Comparison of ENCODE assay signal across 13 mouse cellular contexts in the genomic region with DNA sequence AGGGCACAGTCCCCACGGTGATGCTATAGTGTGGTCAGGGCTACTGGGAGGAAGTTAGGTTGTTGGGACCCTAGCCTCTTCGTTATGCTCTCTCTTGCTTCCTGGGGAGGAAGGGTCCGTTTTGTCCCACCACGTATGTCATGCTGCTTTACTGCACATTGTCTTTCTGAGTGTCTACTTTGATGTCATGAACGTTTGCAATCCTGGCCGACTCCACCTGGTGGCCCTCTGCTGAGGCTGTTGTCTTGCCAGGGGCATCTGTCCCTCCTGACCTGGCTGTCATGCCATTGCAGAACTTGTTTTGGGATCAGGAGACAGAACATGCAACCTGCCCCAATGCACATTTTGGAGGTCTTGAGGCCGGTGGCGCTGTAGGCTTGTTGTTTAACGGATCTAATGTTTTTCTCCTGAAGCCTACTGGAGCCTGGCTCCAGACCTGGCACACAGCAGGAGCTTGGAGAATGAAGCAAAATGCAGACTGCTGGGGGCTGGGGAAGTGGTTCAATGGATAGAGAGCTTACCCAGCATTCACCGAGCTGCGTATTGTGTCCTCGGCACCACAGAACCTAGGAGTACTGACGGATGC. TPM values are rescaled to one million over a fixed set of nuclear protein-coding genes. Genes with fewer than 3 reads are reported as not detected.
DNase-seq lines count a peak whose midpoint lies in the region; ATAC-seq lines count a peak whose summit lies in the region.
"Had no signal": no experiment of that assay in that cellular context is flagged by ENCODE, and none has a peak within 500 bp of the region (broad histone marks: within the 10 kb centered on the region; RNA-seq: fewer than 3 reads in every experiment).

No protein-coding gene starts in this region.

- no peaks in the 10 kb centered on the region for H3K9me3 ChIP-seq in hindbrain, embryonic 15.5 days
- no peaks in the 10 kb centered on the region for H3K9me3 ChIP-seq in hindbrain, embryonic 16.5 days (ENCODE audit: control insufficient read depth, low read length)
- H3K9me3 ChIP-seq: embryonic facial prominence, embryonic 13.5 days; heart, embryonic 12.5 days had no signal

- no peak for ATAC-seq in hindbrain, embryonic 15.5 days (ENCODE audit: low FRiP score, low read depth)
- no peak for ATAC-seq in hindbrain, embryonic 16.5 days

- H3K4me2 ChIP-seq in hindbrain, embryonic 15.5 days = peak overlapping the region; percentile 76
- H3K4me2 ChIP-seq in hindbrain, embryonic 16.5 days (ENCODE audit: low read length) = no peak overlapping the region; the same call in 1 of the 2 replicates

- no peaks in the 10 kb centered on the region for H3K36me3 ChIP-seq in hindbrain, embryonic 15.5 days
- no peaks in the 10 kb centered on the region for H3K36me3 ChIP-seq in hindbrain, embryonic 16.5 days (ENCODE audit: control insufficient read depth, insufficient read depth, low read length)
- no peaks in the 10 kb centered on the region for H3K36me3 ChIP-seq in splenic B cell, adult 2 months (ENCODE audit: control insufficient read depth, insufficient read depth, low read length, poor library complexity, severe bottlenecking)
- H3K36me3 ChIP-seq: embryonic facial prominence, embryonic 13.5 days; heart, embryonic 12.5 days had no signal

- H3K9ac ChIP-seq in hindbrain, embryonic 15.5 days = no peak overlapping the region
- no peak overlapping the region for H3K9ac ChIP-seq in hindbrain, embryonic 16.5 days (ENCODE audit: low read depth, low read length)

- H3K27ac ChIP-seq in hindbrain, embryonic 15.5 days (replicated peaks) = no peak overlapping the region
- no peak overlapping the region for H3K27ac ChIP-seq in hindbrain, embryonic 16.5 days (ENCODE audit: low read depth, low read length)
- H3K27ac ChIP-seq: embryonic facial prominence, embryonic 13.5 days had no signal

- H3K27me3 ChIP-seq in hindbrain, embryonic 15.5 days = peaks cover 3% of the 10 kb centered on the region; the same call in 1 of the 2 replicates
- no peaks in the 10 kb centered on the region; the same call in 1 of the 2 replicates for H3K27me3 ChIP-seq in hindbrain, embryonic 16.5 days (replicated peaks; ENCODE audit: control insufficient read depth, insufficient read depth, low read length)
- H3K27me3 ChIP-seq in splenic B cell, adult 2 months (ENCODE audit: control insufficient read depth, insufficient read depth, low read length, poor library complexity, severe bottlenecking) = no peaks in the 10 kb centered on the region

- peak; percentile 11 for DNase-seq in retina, postnatal 1 day
- DNase-seq in retina, embryonic 14.5 days (ENCODE audit: low spot score) = no peak
- peak; percentile 48 to 55 for DNase-seq in cerebellum, postnatal 36 days
- peak; percentile 42 for DNase-seq in splenic B cell, adult 2 months (ENCODE audit: low read depth, low spot score)
- no peak for DNase-seq in thymus, postnatal 25 days
- no peak for DNase-seq in layer of hippocampus, adult 18-20 months (ENCODE audit: low spot score in 2 of 2)

- H3K4me1 ChIP-seq in hindbrain, embryonic 15.5 days (replicated peaks) = peaks cover 28% of the 10 kb centered on the region
- peaks cover 14% of the 10 kb centered on the region for H3K4me1 ChIP-seq in hindbrain, embryonic 16.5 days (ENCODE audit: control insufficient read depth, insufficient read depth, low read depth, low read length)

- peak overlapping the region; percentile 83 for H3K4me3 ChIP-seq in hindbrain, embryonic 15.5 days
- H3K4me3 ChIP-seq in hindbrain, embryonic 16.5 days (ENCODE audit: low read length) = no peak overlapping the region

- 65% methylated on average over 13 of the region's 13 CpGs for WGBS in hindbrain, embryonic 15.5 days
- 62% methylated on average over 13 of the region's 13 CpGs for WGBS in hindbrain, embryonic 16.5 days

RNA-seq across cellular contexts. Expression of a gene that starts 0.8 kb away (rescaled TPM):
- polyA plus RNA-seq in hindbrain, embryonic 15.5 days (2015; fragmentation: Nextera tagmentation; extraction: Ambion mirVana) = 124 and 132 TPM in 2 replicates
- 57.5 and 66.5 TPM in 2 replicates for polyA plus RNA-seq in hindbrain, embryonic 16.5 days (2015; fragmentation: Nextera tagmentation; extraction: Ambion mirVana)
- 100 to 1,000 TPM; 164 to 166 TPM for total RNA-seq in layer of hippocampus, adult 18-20 months (2021)

RNA-seq across cellular contexts. Expression of a gene that starts 25.0 kb away (rescaled TPM):
- 91.9 and 98.8 TPM in 2 replicates for polyA plus RNA-seq in hindbrain, embryonic 15.5 days (2015; fragmentation: Nextera tagmentation; extraction: Ambion mirVana)
- polyA plus RNA-seq in hindbrain, embryonic 16.5 days (2015; fragmentation: Nextera tagmentation; extraction: Ambion mirVana) = 95.1 and 98.6 TPM in 2 replicates
- total RNA-seq in layer of hippocampus, adult 18-20 months (2021) = 10 to 100 TPM; 65.3 to 71.1 TPM

RNA-seq across cellular contexts. Expression of a gene that starts 26.2 kb away (rescaled TPM):
- polyA plus RNA-seq in hindbrain, embryonic 15.5 days (2015; fragmentation: Nextera tagmentation; extraction: Ambion mirVana) = not detected in 2 replicates
- not detected in 2 replicates for polyA plus RNA-seq in hindbrain, embryonic 16.5 days (2015; fragmentation: Nextera tagmentation; extraction: Ambion mirVana)
- not detected for total RNA-seq in layer of hippocampus, adult 18-20 months (2021)
- total RNA-seq: adrenal gland, postnatal 14 days had no signal
- polyA plus RNA-seq: heart, embryonic 12.5 days; kidney, embryonic 14.5 days; neural tube, embryonic 11.5 days had no signal

RNA-seq across cellular contexts. Expression of a gene that starts 51.3 kb away (rescaled TPM):
- 2.6 and 2.9 TPM in 2 replicates for polyA plus RNA-seq in hindbrain, embryonic 15.5 days (2015; fragmentation: Nextera tagmentation; extraction: Ambion mirVana)
- polyA plus RNA-seq in hindbrain, embryonic 16.5 days (2015; fragmentation: Nextera tagmentation; extraction: Ambion mirVana) = 3.1 and 4.0 TPM in 2 replicates
- 10 to 100 TPM; 10.8 to 12.2 TPM for total RNA-seq in layer of hippocampus, adult 18-20 months (2021)

Comparison
In these comparisons a context has a peak if more than half of its experiments do, and no peak if none do; other contexts are left out.
1. DNase-seq: peak in retina, postnatal 1 day (single experiment), cerebellum, postnatal 36 days (2 of 2) and splenic B cell, adult 2 months (single experiment); none in retina, embryonic 14.5 days (single experiment), thymus, postnatal 25 days (single experiment) and layer of hippocampus, adult 18-20 months (0 of 2).